Mouse (Mus musculus): ENCODE results near the gene Dusp6.

- TF ChIP-seq EP300 (IDR thresholded peaks at IDR 0.05; ENCODE audit: insufficient read depth, low read depth, low read length) (no peak), POLR2A (IDR thresholded peaks at IDR 0.05; ENCODE audit: insufficient read depth, low read length) (no peak)
Observed at GRCm38 (mm10) chr10:99229031-99229684, 33.9 kb upstream of the Dusp6 start.

Measured in ES-Bruce4 (cell line).